ENCODE assay signal across 8 mouse cellular contexts in genomic region chr10:42762670-42763058, GRCm38 (mm10). TPM values are rescaled to one million over a fixed set of nuclear protein-coding genes. Genes with fewer than 3 reads are reported as not detected.
A peak's percentile ranks its signal among the peaks of the same experiment; 100 is the strongest.
DNase-seq lines count a peak whose midpoint lies in the region; ATAC-seq and TF ChIP-seq lines count a peak whose summit lies in the region.

No protein-coding gene starts in this region.

- peak; percentile 11 for DNase-seq in gastrocnemius, adult 18-20 months (ENCODE audit: low spot score)
- no peak for DNase-seq in gastrocnemius, postnatal 4 days (ENCODE audit: low spot score in 2 of 2)
- DNase-seq in CH12.LX (ENCODE audit: extremely low read depth) = peak; percentile 21
- no peak for DNase-seq in liver, embryonic 14.5 days (ENCODE audit: low read depth in 3 of 3, low spot score in 3 of 3)
- DNase-seq in thymus, postnatal 4 days = no peak
- no peak for DNase-seq in frontal cortex, postnatal 36 days (ENCODE audit: low spot score in 2 of 2)

- peak overlapping the region; percentile 79 for H3K4me2 ChIP-seq in CH12.LX (ENCODE audit: insufficient read depth, low read depth, poor library complexity, severe bottlenecking)
- H3K4me2 ChIP-seq in forebrain, embryonic 13.5 days = peak overlapping the region; percentile 82
- H3K4me2 ChIP-seq in liver, embryonic 14.5 days (ENCODE audit: low read depth) = peak overlapping the region; percentile 96

- TF ChIP-seq RAD21 in CH12.LX (IDR thresholded peaks at IDR 0.05; ENCODE audit: low read depth, low read length) = no peak

- ATAC-seq in forebrain, embryonic 13.5 days = no peak
- no peak for ATAC-seq in liver, embryonic 14.5 days (ENCODE audit: insufficient read depth)
- no peak for ATAC-seq in megakaryocyte progenitor cell, adult 5-6 weeks (replicated peaks; ENCODE audit: poor library complexity)

- in situ Hi-C loops in CH12.LX (cut with MboI; ENCODE audit: low pct_ligation_motif_present, low pct_unique_long_range_greater_than_20kb, low sequenced_read_pairs) = no loop called here

- dilution Hi-C loops in CH12.LX (cut with MboI; ENCODE audit: extremely low pct_ligation_motif_present, extremely low pct_unique_long_range_greater_than_20kb, low sequenced_read_pairs) = no loop called here

- peaks cover 3% of the 10 kb centered on the region for H3K27me3 ChIP-seq in CH12.LX (replicated peaks)
- H3K27me3 ChIP-seq in forebrain, embryonic 13.5 days = no peaks in the 10 kb centered on the region
- no peaks in the 10 kb centered on the region; the same call in 1 of the 2 replicates for H3K27me3 ChIP-seq in liver, embryonic 14.5 days (ENCODE audit: control insufficient read depth, insufficient read depth, low read length)

- peak overlapping the region; percentile 89 for H3K9ac ChIP-seq in CH12.LX (ENCODE audit: insufficient read depth, low read depth)
- peak overlapping the region; percentile 98 for H3K9ac ChIP-seq in forebrain, embryonic 13.5 days
- H3K9ac ChIP-seq in liver, embryonic 14.5 days (replicated peaks) = peak overlapping the region; percentile 88

- H3K4me3 ChIP-seq in CH12.LX (replicated peaks in 1 of 3; ENCODE audit: low read depth in 2 of 3, low read length in 2 of 3, poor library complexity in 1 of 3) = peak overlapping the region; percentile 90 to 99 (median 98)
- peak overlapping the region; percentile 96 for H3K4me3 ChIP-seq in forebrain, embryonic 13.5 days
- peak overlapping the region; percentile 83 to 92 for H3K4me3 ChIP-seq in liver, embryonic 14.5 days (ENCODE audit: insufficient read depth in 1 of 2, low read depth in 2 of 2, low read length in 2 of 2)

- TF ChIP-seq CTCF in CH12.LX (conservative IDR thresholded peaks at IDR 0.05 in 1 of 2, IDR thresholded peaks at IDR 0.05 in 1 of 2; ENCODE audit: low read depth in 2 of 2, low read length in 2 of 2) = no peak
- TF ChIP-seq CTCF in liver, embryonic 14.5 days (IDR thresholded peaks at IDR 0.05; ENCODE audit: low read depth) = no peak

- no peaks in the 10 kb centered on the region for H3K9me3 ChIP-seq in CH12.LX (replicated peaks; ENCODE audit: low read length)
- H3K9me3 ChIP-seq in forebrain, embryonic 13.5 days (replicated peaks) = no peaks in the 10 kb centered on the region
- no peaks in the 10 kb centered on the region for H3K9me3 ChIP-seq in liver, embryonic 14.5 days (ENCODE audit: control insufficient read depth, low read length)

- TF ChIP-seq POLR2A in CH12.LX (IDR thresholded peaks at IDR 0.05; ENCODE audit: low read depth, low read length) = no peak

- WGBS in forebrain, embryonic 13.5 days = 1% methylated on average over 6 of the region's 6 CpGs
- 1% methylated on average over 6 of the region's 6 CpGs for WGBS in liver, embryonic 14.5 days (ENCODE audit: insufficient replicate concordance)

- no peak overlapping the region for H3K27ac ChIP-seq in CH12.LX (ENCODE audit: insufficient read depth, low read depth)
- H3K27ac ChIP-seq in forebrain, embryonic 13.5 days = peak overlapping the region; percentile 93; the same call in 1 of the 2 replicates
- peak overlapping the region; percentile 15 for H3K27ac ChIP-seq in liver, embryonic 14.5 days

- H3K79me2 ChIP-seq in CH12.LX (replicated peaks; ENCODE audit: control insufficient read depth, extremely low read depth, insufficient read depth, poor library complexity, severe bottlenecking) = peaks cover 52% of the 10 kb centered on the region

- peak; percentile 47; the same call in 1 of the 2 replicates for TF ChIP-seq EP300 in CH12.LX (IDR thresholded peaks at IDR 0.05; ENCODE audit: low read length)
- TF ChIP-seq EP300 in liver, embryonic 14.5 days (IDR thresholded peaks at IDR 0.05; ENCODE audit: low read depth) = no peak

- peaks cover 0 to 6% of the 10 kb centered on the region in 2 experiments for H3K36me3 ChIP-seq in CH12.LX (replicated peaks in 1 of 2; ENCODE audit: control insufficient read depth in 1 of 2, insufficient read depth in 1 of 2, low read length in 1 of 2)
- H3K36me3 ChIP-seq in forebrain, embryonic 13.5 days (ENCODE audit: poor library complexity, severe bottlenecking) = no peaks in the 10 kb centered on the region
- H3K36me3 ChIP-seq in liver, embryonic 14.5 days (replicated peaks; ENCODE audit: control insufficient read depth, insufficient read depth, low read depth) = no peaks in the 10 kb centered on the region

- peaks cover 3 to 32% of the 10 kb centered on the region in 2 experiments; a peak in 2 of 4 replicates for H3K4me1 ChIP-seq in CH12.LX (ENCODE audit: control insufficient read depth in 1 of 2, insufficient read depth in 2 of 2)
- peaks cover 29% of the 10 kb centered on the region for H3K4me1 ChIP-seq in forebrain, embryonic 13.5 days
- H3K4me1 ChIP-seq in liver, embryonic 14.5 days (replicated peaks; ENCODE audit: control insufficient read depth in 2 of 2, insufficient read depth in 2 of 2, low read length in 1 of 2) = peaks cover 6 to 11% of the 10 kb centered on the region in 2 experiments; a peak in 3 of 4 replicates

TF ChIP-seq in CH12.LX, 34 proteins besides CTCF, POLR2A, EP300 and RAD21:
- TF ChIP-seq UBTF (IDR thresholded peaks at IDR 0.05; ENCODE audit: low read depth, low read length) (no peak), ZNF384 (IDR thresholded peaks at IDR 0.05; ENCODE audit: low read depth, low read length) (no peak), MAX (IDR thresholded peaks at IDR 0.05; ENCODE audit: low read length) (0 out of 2 replicates have a peak, but pooled peaks have one; percentile 23), GABPA (IDR thresholded peaks at IDR 0.05; ENCODE audit: insufficient replicate concordance, low read depth, low read length) (no peak), ZC3H11A (IDR thresholded peaks at IDR 0.05; ENCODE audit: low read depth, low read length) (no peak), MEF2A (IDR thresholded peaks at IDR 0.05; ENCODE audit: borderline replicate concordance, low read depth, low read length) (no peak), USF2 (conservative IDR thresholded peaks at IDR 0.05; ENCODE audit: low read depth, low read length) (no peak), SMC3 (IDR thresholded peaks at IDR 0.05; ENCODE audit: low read depth, low read length) (no peak), JUN (IDR thresholded peaks at IDR 0.05; ENCODE audit: insufficient read depth, low read depth, low read length) (no peak), USF1 (IDR thresholded peaks at IDR 0.05; ENCODE audit: low read depth, low read length) (no peak), JUND (conservative IDR thresholded peaks at IDR 0.05; ENCODE audit: low read depth, low read length) (no peak), SIN3A (IDR thresholded peaks at IDR 0.05; ENCODE audit: low read length) (no peak), RCOR1 (conservative IDR thresholded peaks at IDR 0.05; ENCODE audit: low read depth, low read length) (no peak), ZKSCAN1 (IDR thresholded peaks at IDR 0.05; ENCODE audit: borderline replicate concordance, low read depth, low read length) (no peak), E2F4 (IDR thresholded peaks at IDR 0.05; ENCODE audit: insufficient replicate concordance, low read depth, low read length) (no peak), CHD1 (IDR thresholded peaks at IDR 0.05; ENCODE audit: low read depth, low read length) (peak; percentile 61; the same call in 1 of the 2 replicates), CHD2 (IDR thresholded peaks at IDR 0.05; ENCODE audit: low read length) (0 out of 2 replicates have a peak, but pooled peaks have one; percentile 21), TCF12 (IDR thresholded peaks at IDR 0.05; ENCODE audit: low read depth, low read length) (no peak), ELF1 (IDR thresholded peaks at IDR 0.05; ENCODE audit: low read depth, low read length) (no peak), BHLHE40 (IDR thresholded peaks at IDR 0.05; ENCODE audit: low read depth, low read length) (no peak), MXI1 (IDR thresholded peaks at IDR 0.05; ENCODE audit: low read depth, low read length) (no peak), MAFK (IDR thresholded peaks at IDR 0.05; ENCODE audit: insufficient replicate concordance, low read length) (no peak), NELFE (IDR thresholded peaks at IDR 0.05; ENCODE audit: low read depth, low read length) (no peak), IRF4 (IDR thresholded peaks at IDR 0.05; ENCODE audit: low read depth, low read length) (no peak)

RNA-seq across cellular contexts. Expression of gene Sec63, which starts 1.4 kb away (rescaled TPM):
- 10 to 100 TPM; 26.9 to 27.7 TPM for total RNA-seq in gastrocnemius, adult 18-20 months (2021)
- 10 to 100 TPM; 36.9 to 40.5 TPM for total RNA-seq in gastrocnemius, postnatal 4 days (2021)
- 26.2 and 31.5 TPM in 2 replicates for total RNA-seq in CH12.LX (2012; rRNA removed)
- 20.5 and 23.2 TPM in 2 replicates for total RNA-seq in CH12.LX (2014; rRNA removed)
- 73.4 and 74.9 TPM in 2 replicates for polyA plus RNA-seq in CH12.LX (2012; ENCODE audit: insufficient read length, low read depth)
- 28.6 and 29.9 TPM in 2 replicates for polyA plus RNA-seq in forebrain, embryonic 13.5 days (2015; fragmentation: Nextera tagmentation; extraction: Ambion mirVana)
- polyA plus RNA-seq in liver, embryonic 14.5 days (2012; rRNA removed) = 5.1 and 10.7 TPM in 2 replicates
- polyA plus RNA-seq in liver, embryonic 14.5 days (2014; fragmentation: Nextera tagmentation; extraction: Ambion mirVana) = 6.9 and 7.5 TPM in 2 replicates
- 36.3 and 43.0 TPM in 2 replicates for total RNA-seq in megakaryocyte progenitor cell, adult 5-6 weeks (2015)
- 54.3 and 71.0 TPM in 2 replicates for total RNA-seq in megakaryocyte progenitor cell, adult 5-6 weeks (2017)

Comparison
In these comparisons a context has a peak if more than half of its experiments do, and no peak if none do; other contexts are left out.
1. DNase-seq: peak in gastrocnemius, adult 18-20 months (single experiment) and CH12.LX (single experiment); none in gastrocnemius, postnatal 4 days (0 of 2), liver, embryonic 14.5 days (0 of 3), thymus, postnatal 4 days (single experiment) and frontal cortex, postnatal 36 days (0 of 2).
2. Peak in every context shown above with its lines, with median percentiles within 50 percentile points of each other: H3K4me2 ChIP-seq, H3K4me3 ChIP-seq and H3K9ac ChIP-seq.